Mouse (Mus musculus): Measurements from ENCODE around the gene Tgfbr3. TPM values are rescaled to one million over a fixed set of nuclear protein-coding genes. Genes with fewer than 3 reads are reported as not detected.

Gene Tgfbr3
- polyA plus RNA-seq, 1 experiment from 2014 or later: 6.1 TPM

DNA sequence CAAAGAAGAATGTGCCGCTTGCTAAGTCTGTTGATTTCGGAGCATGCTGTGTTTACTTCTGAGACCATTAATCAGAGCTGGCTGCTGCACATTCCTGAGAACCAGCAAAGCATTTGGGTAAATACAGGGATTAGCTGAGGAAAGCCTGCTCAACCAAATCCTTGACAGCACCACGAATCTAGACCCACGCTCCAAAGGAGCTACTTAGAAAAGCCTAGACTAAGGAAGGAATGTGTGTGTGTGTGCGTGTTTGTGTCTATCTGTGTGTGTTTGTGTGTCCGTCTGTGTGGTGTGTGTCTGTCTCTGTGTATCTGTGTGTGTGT, 20.5 kb downstream of the Tgfbr3 start:
- Histone ChIP-seq H3K36me3 (no peaks in the 10 kb centered on the region), H3K9me3 (no peaks in the 10 kb centered on the region), H3K4me1 (replicated peaks) (peaks cover 12% of the 10 kb centered on the region), H3K4me3 (no peak overlapping the region), H3K9ac (no peak overlapping the region), H3K27ac (no peak overlapping the region), H3K4me2 (no peak overlapping the region), H3K27me3 (peaks cover 10% of the 10 kb centered on the region; the same call in 1 of the 2 replicates)
- no peak for ATAC-seq (ENCODE audit: low FRiP score)
- WGBS: 29% methylated on average over 6 of the region's 6 CpGs

GRCm38 (mm10) chr5:107268121-107269005, 21.1 kb downstream of the Tgfbr3 start:
- ATAC-seq (ENCODE audit: low FRiP score): no peak
- H3K4me2 ChIP-seq: no peak overlapping the region
- H3K27ac ChIP-seq: 0 out of 2 replicates have a peak overlapping the region, but pooled peaks have one; percentile 2

GRCm38 (mm10) chr5:107266566-107266965, 22.9 kb downstream of the Tgfbr3 start:
- WGBS: 84% methylated on average over 3 of the region's 3 CpGs
- H3K4me2 ChIP-seq: no peak overlapping the region
- peaks cover 9% of the 10 kb centered on the region for H3K4me1 ChIP-seq (replicated peaks)
- no peak overlapping the region for H3K4me3 ChIP-seq
- H3K27ac ChIP-seq: no peak overlapping the region
- H3K27me3 ChIP-seq: peaks cover 7% of the 10 kb centered on the region; the same call in 1 of the 2 replicates
- H3K9me3 ChIP-seq: no peaks in the 10 kb centered on the region
- no peak overlapping the region for H3K9ac ChIP-seq
- ATAC-seq (ENCODE audit: low FRiP score): no peak
- no peaks in the 10 kb centered on the region for H3K36me3 ChIP-seq

More at GRCm38 (mm10) chr5:107268121-107269005, 21.1 kb downstream of the Tgfbr3 start:
- Histone ChIP-seq H3K36me3 (no peaks in the 10 kb centered on the region), H3K27me3 (peaks cover 10% of the 10 kb centered on the region; the same call in 1 of the 2 replicates), H3K4me3 (no peak overlapping the region), H3K9ac (no peak overlapping the region), H3K9me3 (no peaks in the 10 kb centered on the region), H3K4me1 (replicated peaks) (peaks cover 12% of the 10 kb centered on the region)
- 48% methylated on average over 16 of the region's 16 CpGs for WGBS

DNA sequence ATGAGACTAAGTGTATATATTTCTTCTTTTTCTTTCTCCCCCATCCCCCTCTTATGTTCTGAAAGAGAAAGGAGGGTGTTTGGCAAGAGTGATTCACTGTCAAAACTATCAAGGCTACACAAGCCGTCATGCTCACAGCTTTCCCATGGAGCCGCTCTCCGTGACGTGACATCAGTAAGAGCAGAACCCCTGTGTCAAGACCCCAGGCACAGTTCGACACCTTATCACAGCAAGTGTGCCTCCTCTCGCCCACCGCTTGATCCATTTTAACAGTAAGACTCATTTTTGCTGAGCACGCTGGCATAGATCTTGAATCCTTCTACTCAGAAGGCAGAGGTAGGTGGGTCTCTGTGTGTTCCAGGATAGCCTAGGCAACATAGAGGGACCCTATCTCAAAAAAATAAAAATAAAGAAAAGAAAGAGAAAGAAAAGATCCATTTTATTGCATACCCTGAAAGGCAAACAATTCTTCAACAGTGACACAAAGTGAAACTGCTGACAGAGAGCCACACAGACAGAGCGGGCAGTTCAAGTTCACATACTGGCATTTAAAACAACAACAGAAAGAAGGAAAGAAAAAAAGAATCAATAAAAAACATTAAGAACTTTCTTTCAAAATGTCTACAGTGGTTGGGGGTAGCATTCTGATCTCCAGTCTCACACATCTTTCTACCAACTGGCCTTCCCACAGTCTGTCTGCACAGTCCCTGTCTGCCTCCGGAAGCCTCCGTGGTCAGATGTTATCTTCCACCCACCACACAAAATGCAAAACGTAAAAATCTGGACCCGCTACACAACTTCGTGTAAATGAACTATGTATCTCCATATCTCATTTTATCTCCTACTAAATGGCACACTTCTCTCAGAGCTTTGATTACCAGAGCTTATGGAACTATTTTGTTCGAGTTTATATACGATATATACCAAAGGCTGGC, 24.7 kb downstream of the Tgfbr3 start:
- H3K27me3 ChIP-seq: peaks cover 12% of the 10 kb centered on the region; the same call in 1 of the 2 replicates
- peaks cover 9% of the 10 kb centered on the region for H3K4me1 ChIP-seq (replicated peaks)
- no peak for ATAC-seq (ENCODE audit: low FRiP score)
- no peaks in the 10 kb centered on the region for H3K36me3 ChIP-seq
- no peak overlapping the region for H3K4me2 ChIP-seq
- WGBS: 94% methylated on average over 16 of the region's 16 CpGs
- H3K9me3 ChIP-seq: no peaks in the 10 kb centered on the region
- no peak overlapping the region for H3K4me3 ChIP-seq
- no peak overlapping the region for H3K9ac ChIP-seq
- H3K27ac ChIP-seq: no peak overlapping the region

DNA sequence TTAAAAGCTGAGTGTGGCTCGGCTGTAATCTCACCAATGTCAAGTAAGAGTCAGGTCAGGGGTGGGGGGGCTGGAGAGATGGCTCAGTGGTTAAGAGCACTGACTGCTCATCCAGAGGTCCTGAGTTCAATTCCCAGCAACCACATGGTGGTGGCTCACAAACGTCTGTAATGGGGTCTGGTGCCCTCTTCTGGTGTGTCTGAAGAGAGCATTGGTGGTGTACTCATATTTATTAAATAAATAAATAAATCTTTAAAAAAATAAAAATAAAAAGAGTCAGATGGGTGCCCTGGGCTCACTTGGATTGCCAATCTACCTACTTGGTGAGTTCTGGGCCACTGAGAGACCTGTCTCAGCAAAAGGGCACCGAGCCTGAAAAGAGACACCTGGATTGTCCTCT, 25.6 kb downstream of the Tgfbr3 start:
- no peaks in the 10 kb centered on the region for H3K9me3 ChIP-seq
- 91% methylated on average over 3 of the region's 3 CpGs for WGBS
- peaks cover 12% of the 10 kb centered on the region; the same call in 1 of the 2 replicates for H3K27me3 ChIP-seq
- H3K4me3 ChIP-seq: no peak overlapping the region
- no peaks in the 10 kb centered on the region for H3K36me3 ChIP-seq
- no peak overlapping the region for H3K27ac ChIP-seq
- H3K4me1 ChIP-seq (replicated peaks): peaks cover 5% of the 10 kb centered on the region
- no peak overlapping the region for H3K9ac ChIP-seq
- no peak for ATAC-seq (ENCODE audit: low FRiP score)
- H3K4me2 ChIP-seq: no peak overlapping the region

DNA sequence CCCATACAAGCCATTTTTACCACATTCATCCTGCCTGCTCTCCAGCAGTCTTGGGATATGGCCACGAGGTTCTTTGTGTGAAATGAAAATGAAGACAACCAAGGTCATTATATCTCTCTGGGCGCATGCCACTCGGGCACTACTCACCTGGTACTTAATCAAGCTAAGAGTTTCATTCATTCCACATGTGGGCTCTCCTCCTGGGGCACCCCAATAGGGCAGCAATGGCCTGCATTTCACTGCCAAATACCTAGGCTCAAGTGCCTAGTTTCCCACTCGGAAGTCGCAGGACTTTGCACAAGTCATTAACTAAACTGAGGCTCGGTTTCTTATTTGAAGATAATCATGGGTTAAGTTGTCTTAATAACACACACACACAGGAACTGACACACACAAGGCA, 27.5 kb downstream of the Tgfbr3 start:
- no peak for ATAC-seq (ENCODE audit: low FRiP score)
- H3K27ac ChIP-seq: no peak overlapping the region
- H3K4me2 ChIP-seq: no peak overlapping the region
- H3K9me3 ChIP-seq: no peaks in the 10 kb centered on the region
- H3K27me3 ChIP-seq: peaks cover 5% of the 10 kb centered on the region; the same call in 1 of the 2 replicates
- H3K4me3 ChIP-seq: no peak overlapping the region
- H3K4me1 ChIP-seq (replicated peaks): no peaks in the 10 kb centered on the region
- WGBS: 86% methylated on average over 6 of the region's 6 CpGs
- H3K36me3 ChIP-seq: no peaks in the 10 kb centered on the region
- H3K9ac ChIP-seq: no peak overlapping the region

DNA sequence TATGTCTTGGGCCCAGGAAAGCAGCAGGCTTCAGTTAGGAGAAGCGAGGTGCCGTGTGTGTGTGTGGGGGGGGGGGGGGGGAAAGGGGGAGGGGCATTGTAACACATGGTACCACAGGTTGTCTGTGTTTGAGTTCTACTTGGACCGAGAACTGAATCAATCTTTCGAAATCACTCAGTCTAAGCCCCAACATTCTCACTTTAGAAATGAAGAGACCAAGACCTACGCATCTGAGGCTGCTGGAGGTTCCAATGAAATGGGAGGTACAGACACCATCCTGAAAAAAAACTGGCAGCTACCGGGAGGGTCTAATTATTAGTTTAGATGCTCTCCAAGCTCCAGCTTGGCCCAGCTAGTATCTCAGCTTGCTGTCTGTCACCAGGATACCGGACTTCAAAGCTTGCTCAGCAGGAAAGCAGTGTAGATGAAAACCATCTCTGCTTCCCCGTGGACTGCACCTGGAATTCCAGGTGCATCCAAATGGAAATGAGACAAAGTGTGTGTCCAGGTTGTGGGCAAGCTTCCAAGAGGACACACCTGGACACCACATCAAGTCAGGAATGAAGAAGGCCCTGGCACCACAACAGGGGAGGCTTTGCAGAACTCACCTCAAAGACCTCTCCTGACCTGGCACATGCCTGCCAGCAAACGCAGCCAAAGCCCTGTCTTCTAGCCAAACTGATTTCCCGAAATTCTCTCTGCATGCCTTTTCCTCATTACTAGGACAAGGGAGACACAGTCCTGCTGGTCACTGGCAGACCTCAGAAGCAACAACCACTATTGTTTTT, 28.5 kb downstream of the Tgfbr3 start:
- no peaks in the 10 kb centered on the region for H3K36me3 ChIP-seq
- H3K9ac ChIP-seq: no peak overlapping the region
- H3K27ac ChIP-seq: no peak overlapping the region
- ATAC-seq (ENCODE audit: low FRiP score): no peak
- 0 out of 2 replicates have a peak, but pooled peaks cover 4% of the 10 kb centered on the region for H3K27me3 ChIP-seq
- no peak overlapping the region for H3K4me2 ChIP-seq
- no peaks in the 10 kb centered on the region for H3K4me1 ChIP-seq (replicated peaks)
- no peak overlapping the region for H3K4me3 ChIP-seq
- 65% methylated on average over 10 of the region's 10 CpGs for WGBS
- no peaks in the 10 kb centered on the region for H3K9me3 ChIP-seq

GRCm38 (mm10) chr5:107259487-107260040, 29.9 kb downstream of the Tgfbr3 start:
- Histone ChIP-seq H3K27ac (no peak overlapping the region), H3K4me3 (no peak overlapping the region), H3K4me1 (replicated peaks) (no peaks in the 10 kb centered on the region)

GRCm38 (mm10) chr5:107253395-107253794, 36.0 kb downstream of the Tgfbr3 start:
- no peak overlapping the region for H3K4me3 ChIP-seq
- WGBS: 91% methylated on average over 3 of the region's 3 CpGs
- no peak for ATAC-seq (ENCODE audit: low FRiP score)

More at GRCm38 (mm10) chr5:107259487-107260040, 29.9 kb downstream of the Tgfbr3 start:
- no peaks in the 10 kb centered on the region for H3K36me3 ChIP-seq
- 80% methylated on average over 4 of the region's 4 CpGs for WGBS
- 0 out of 2 replicates have a peak, but pooled peaks cover 5% of the 10 kb centered on the region for H3K9me3 ChIP-seq
- no peak overlapping the region for H3K9ac ChIP-seq
- H3K27me3 ChIP-seq: peaks cover 6% of the 10 kb centered on the region; the same call in 1 of the 2 replicates
- no peak for ATAC-seq (ENCODE audit: low FRiP score)
- H3K4me2 ChIP-seq: no peak overlapping the region

DNA sequence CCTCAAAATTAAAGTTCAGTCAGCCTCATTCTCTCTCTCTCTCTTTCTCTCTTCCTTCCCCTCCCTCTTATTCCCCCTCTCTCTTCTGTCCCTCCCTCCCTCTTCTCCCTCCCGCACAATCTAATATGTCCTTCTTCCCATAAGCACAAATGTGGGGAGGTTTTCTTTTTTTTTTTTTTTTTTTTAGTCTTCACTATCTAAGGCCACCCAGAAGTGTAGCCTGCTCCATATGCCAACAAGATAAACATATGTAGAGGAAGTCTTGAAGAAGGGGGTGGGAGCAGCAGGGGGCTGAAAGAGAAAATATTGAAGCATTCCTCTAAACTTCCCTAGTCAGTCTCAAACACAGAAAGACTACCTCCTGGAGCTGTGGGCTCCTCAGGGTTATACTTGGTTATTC, 37.0 kb downstream of the Tgfbr3 start:
- Histone ChIP-seq H3K27ac (no peak overlapping the region), H3K4me3 (no peak overlapping the region), H3K9me3 (0 out of 2 replicates have a peak, but pooled peaks cover 12% of the 10 kb centered on the region), H3K9ac (no peak overlapping the region), H3K4me2 (no peak overlapping the region), H3K36me3 (no peaks in the 10 kb centered on the region), H3K27me3 (peaks cover 44% of the 10 kb centered on the region), H3K4me1 (replicated peaks) (peaks cover 18% of the 10 kb centered on the region)
- WGBS: 74% methylated on average over 1 of the region's 1 CpGs
- ATAC-seq (ENCODE audit: low FRiP score): no peak

More at GRCm38 (mm10) chr5:107253395-107253794, 36.0 kb downstream of the Tgfbr3 start:
- Histone ChIP-seq H3K4me1 (replicated peaks) (peaks cover 18% of the 10 kb centered on the region), H3K27me3 (peaks cover 41% of the 10 kb centered on the region), H3K4me2 (no peak overlapping the region), H3K9ac (no peak overlapping the region), H3K27ac (no peak overlapping the region), H3K9me3 (0 out of 2 replicates have a peak, but pooled peaks cover 12% of the 10 kb centered on the region), H3K36me3 (no peaks in the 10 kb centered on the region)

GRCm38 (mm10) chr5:107251751-107252305, 37.6 kb downstream of the Tgfbr3 start:
- H3K4me2 ChIP-seq: no peak overlapping the region
- WGBS: 17% methylated on average over 3 of the region's 3 CpGs
- H3K4me3 ChIP-seq: no peak overlapping the region
- no peaks in the 10 kb centered on the region for H3K36me3 ChIP-seq
- H3K27me3 ChIP-seq: peaks cover 44% of the 10 kb centered on the region
- H3K9ac ChIP-seq: no peak overlapping the region
- ATAC-seq (ENCODE audit: low FRiP score): peak; percentile 80
- H3K9me3 ChIP-seq: 0 out of 2 replicates have a peak, but pooled peaks cover 12% of the 10 kb centered on the region
- H3K27ac ChIP-seq: no peak overlapping the region
- H3K4me1 ChIP-seq (replicated peaks): peaks cover 18% of the 10 kb centered on the region

Measured in hindbrain, embryonic 13.5 days (tissue).